Mouse (Mus musculus): ENCODE results near the gene Ralgapa2. TPM values are rescaled to one million over a fixed set of nuclear protein-coding genes. Genes with fewer than 3 reads are reported as not detected.

Gene Ralgapa2
- total and polyA plus RNA-seq, 2 experiments from 2014 or later: 7.6 to 21.7 TPM

GRCm38 (mm10) chr2:146249033-146249432 lies 263.1 kb downstream of the Ralgapa2 start:
- no peak overlapping the region for H3K4me2 ChIP-seq (ENCODE audit: low read depth, low read length)
- H3K9me3 ChIP-seq (replicated peaks; ENCODE audit: control insufficient read depth, low read length): no peaks in the 10 kb centered on the region
- 0 out of 2 replicates have a peak, but pooled peaks cover 3% of the 10 kb centered on the region for H3K4me1 ChIP-seq (ENCODE audit: control insufficient read depth, insufficient read depth)
- WGBS: 85% methylated on average over 7 of the region's 7 CpGs
- H3K4me3 ChIP-seq (ENCODE audit: low read depth, low read length): no peak overlapping the region
- H3K9ac ChIP-seq (replicated peaks; ENCODE audit: low read depth, low read length): no peak overlapping the region
- TF ChIP-seq EP300 (IDR thresholded peaks at IDR 0.05; ENCODE audit: low read depth) (no peak), CTCF (IDR thresholded peaks at IDR 0.05; ENCODE audit: low read depth) (no peak)
- ATAC-seq (ENCODE audit: insufficient read depth, low read depth) (no peak), DNase-seq (ENCODE audit: low spot score) (no peak)
- no peak overlapping the region for H3K27ac ChIP-seq (ENCODE audit: low read depth)
- H3K27me3 ChIP-seq (ENCODE audit: control insufficient read depth, insufficient read depth, low read length): no peaks in the 10 kb centered on the region
- peaks cover 22% of the 10 kb centered on the region for H3K36me3 ChIP-seq (replicated peaks; ENCODE audit: control insufficient read depth, insufficient read depth, low read length)

- ATAC-seq (ENCODE audit: insufficient read depth, low read depth): no peak
Observed at GRCm38 (mm10) chr2:146247576-146247975, 264.6 kb downstream of the Ralgapa2 start.

GRCm38 (mm10) chr2:146246409-146247075 lies 265.6 kb downstream of the Ralgapa2 start:
- Histone ChIP-seq H3K4me2 (ENCODE audit: low read depth, low read length) (no peak overlapping the region), H3K27me3 (ENCODE audit: control insufficient read depth, insufficient read depth, low read length) (no peaks in the 10 kb centered on the region), H3K4me1 (ENCODE audit: control insufficient read depth, insufficient read depth) (0 out of 2 replicates have a peak, but pooled peaks cover 3% of the 10 kb centered on the region), H3K9ac (replicated peaks; ENCODE audit: low read depth, low read length) (no peak overlapping the region), H3K36me3 (replicated peaks; ENCODE audit: control insufficient read depth, insufficient read depth, low read length) (peaks cover 30% of the 10 kb centered on the region), H3K9me3 (replicated peaks; ENCODE audit: control insufficient read depth, low read length) (no peaks in the 10 kb centered on the region), H3K27ac (ENCODE audit: low read depth) (no peak overlapping the region), H3K4me3 (ENCODE audit: low read depth, low read length) (no peak overlapping the region)
- DNase-seq (ENCODE audit: low spot score) (no peak), ATAC-seq (ENCODE audit: insufficient read depth, low read depth) (no peak)
- no peak for TF ChIP-seq EP300 (IDR thresholded peaks at IDR 0.05; ENCODE audit: low read depth)
- TF ChIP-seq CTCF (IDR thresholded peaks at IDR 0.05; ENCODE audit: low read depth): no peak
- WGBS: 76% methylated on average over 4 of the region's 4 CpGs

More at GRCm38 (mm10) chr2:146247576-146247975, 264.6 kb downstream of the Ralgapa2 start:
- no peak for TF ChIP-seq EP300 (IDR thresholded peaks at IDR 0.05; ENCODE audit: low read depth)
- Histone ChIP-seq H3K4me1 (ENCODE audit: control insufficient read depth, insufficient read depth) (0 out of 2 replicates have a peak, but pooled peaks cover 3% of the 10 kb centered on the region), H3K9me3 (replicated peaks; ENCODE audit: control insufficient read depth, low read length) (no peaks in the 10 kb centered on the region), H3K4me2 (ENCODE audit: low read depth, low read length) (no peak overlapping the region), H3K27ac (ENCODE audit: low read depth) (no peak overlapping the region), H3K27me3 (ENCODE audit: control insufficient read depth, insufficient read depth, low read length) (no peaks in the 10 kb centered on the region), H3K36me3 (replicated peaks; ENCODE audit: control insufficient read depth, insufficient read depth, low read length) (peaks cover 30% of the 10 kb centered on the region), H3K4me3 (ENCODE audit: low read depth, low read length) (no peak overlapping the region), H3K9ac (replicated peaks; ENCODE audit: low read depth, low read length) (no peak overlapping the region)
- 33% methylated on average over 6 of the region's 6 CpGs for WGBS
- no peak for DNase-seq (ENCODE audit: low spot score)

GRCm38 (mm10) chr2:146245401-146245800 lies 266.7 kb downstream of the Ralgapa2 start:
- Histone ChIP-seq H3K27me3 (ENCODE audit: control insufficient read depth, insufficient read depth, low read length) (no peaks in the 10 kb centered on the region), H3K4me1 (ENCODE audit: control insufficient read depth, insufficient read depth) (0 out of 2 replicates have a peak, but pooled peaks cover 3% of the 10 kb centered on the region), H3K4me2 (ENCODE audit: low read depth, low read length) (no peak overlapping the region), H3K9me3 (replicated peaks; ENCODE audit: control insufficient read depth, low read length) (no peaks in the 10 kb centered on the region), H3K9ac (replicated peaks; ENCODE audit: low read depth, low read length) (no peak overlapping the region), H3K4me3 (ENCODE audit: low read depth, low read length) (no peak overlapping the region), H3K36me3 (replicated peaks; ENCODE audit: control insufficient read depth, insufficient read depth, low read length) (peaks cover 30% of the 10 kb centered on the region), H3K27ac (ENCODE audit: low read depth) (no peak overlapping the region)
- 44% methylated on average over 7 of the region's 7 CpGs for WGBS
- DNase-seq (ENCODE audit: low spot score) (no peak), ATAC-seq (ENCODE audit: insufficient read depth, low read depth) (no peak; the same call in 1 of the 2 replicates)
- TF ChIP-seq EP300 (IDR thresholded peaks at IDR 0.05; ENCODE audit: low read depth): no peak
- no peak for TF ChIP-seq CTCF (IDR thresholded peaks at IDR 0.05; ENCODE audit: low read depth)

GRCm38 (mm10) chr2:146244049-146244448 lies 268.1 kb downstream of the Ralgapa2 start:
- H3K4me3 ChIP-seq (ENCODE audit: low read depth, low read length): no peak overlapping the region
- no peak overlapping the region for H3K9ac ChIP-seq (replicated peaks; ENCODE audit: low read depth, low read length)
- H3K9me3 ChIP-seq (replicated peaks; ENCODE audit: control insufficient read depth, low read length): no peaks in the 10 kb centered on the region
- H3K4me2 ChIP-seq (ENCODE audit: low read depth, low read length): no peak overlapping the region
- H3K27ac ChIP-seq (ENCODE audit: low read depth): no peak overlapping the region
- ATAC-seq (ENCODE audit: insufficient read depth, low read depth) (no peak), DNase-seq (ENCODE audit: low spot score) (no peak)
- no peaks in the 10 kb centered on the region for H3K27me3 ChIP-seq (ENCODE audit: control insufficient read depth, insufficient read depth, low read length)
- TF ChIP-seq CTCF (IDR thresholded peaks at IDR 0.05; ENCODE audit: low read depth): no peak
- TF ChIP-seq EP300 (IDR thresholded peaks at IDR 0.05; ENCODE audit: low read depth): no peak
- 0 out of 2 replicates have a peak, but pooled peaks cover 3% of the 10 kb centered on the region for H3K4me1 ChIP-seq (ENCODE audit: control insufficient read depth, insufficient read depth)
- WGBS: 87% methylated on average over 2 of the region's 2 CpGs
- peaks cover 30% of the 10 kb centered on the region for H3K36me3 ChIP-seq (replicated peaks; ENCODE audit: control insufficient read depth, insufficient read depth, low read length)

Measured in heart, postnatal 0 days (tissue).